Mouse (Mus musculus): ENCODE results near the gene Cdx2. TPM values are rescaled to one million over a fixed set of nuclear protein-coding genes. Genes with fewer than 3 reads are reported as not detected.

The Cdx2 gene
- polyA plus RNA-seq, 1 experiment from 2014 or later, result not detected

- Histone ChIP-seq H3K27me3 (peaks cover 99% of the 10 kb centered on the region), H3K9me3 (no peaks in the 10 kb centered on the region), H3K36me3 (replicated peaks) (no peaks in the 10 kb centered on the region), H3K9ac (no peak overlapping the region), H3K4me3 (replicated peaks) (no peak overlapping the region), H3K27ac (no peak overlapping the region), H3K4me2 (no peak overlapping the region), H3K4me1 (no peaks in the 10 kb centered on the region)
- WGBS, result under 1% methylated on average over 27 of the region's 27 CpGs
- ATAC-seq (ENCODE audit: low FRiP score), result no peak
These were observed 6.0 kb upstream of the Cdx2 start for GRCm38 (mm10) chr5:147312830-147313685.

GRCm38 (mm10) chr5:147309786-147310185, 2.7 kb upstream of the Cdx2 start:
- WGBS, result 10% methylated on average over 2 of the region's 2 CpGs
- Histone ChIP-seq H3K27me3 (peaks cover 99% of the 10 kb centered on the region), H3K4me2 (no peak overlapping the region), H3K4me3 (replicated peaks) (no peak overlapping the region), H3K9me3 (no peaks in the 10 kb centered on the region), H3K27ac (no peak overlapping the region), H3K9ac (no peak overlapping the region), H3K4me1 (peaks cover 8% of the 10 kb centered on the region), H3K36me3 (replicated peaks) (no peaks in the 10 kb centered on the region)
- no peak for ATAC-seq (ENCODE audit: low FRiP score)

- H3K4me2 ChIP-seq, result no peak overlapping the region
- no peak overlapping the region for H3K27ac ChIP-seq
- H3K9ac ChIP-seq, result no peak overlapping the region
- H3K4me1 ChIP-seq, result peaks cover 16% of the 10 kb centered on the region
- no peak for ATAC-seq (ENCODE audit: low FRiP score)
- WGBS, result 3% methylated on average over 9 of the region's 9 CpGs
- H3K27me3 ChIP-seq, result peaks cover 99% of the 10 kb centered on the region
- no peak overlapping the region for H3K4me3 ChIP-seq (replicated peaks)
- H3K9me3 ChIP-seq, result no peaks in the 10 kb centered on the region
- no peaks in the 10 kb centered on the region for H3K36me3 ChIP-seq (replicated peaks)
These were observed 1.4 kb upstream of the Cdx2 start for GRCm38 (mm10) chr5:147308451-147308850.

GRCm38 (mm10) chr5:147307398-147307785, 322 bp upstream of the Cdx2 start:
- Histone ChIP-seq H3K9me3 (no peaks in the 10 kb centered on the region), H3K9ac (no peak overlapping the region), H3K4me1 (peaks cover 16% of the 10 kb centered on the region), H3K27me3 (peaks cover 99% of the 10 kb centered on the region), H3K36me3 (replicated peaks) (no peaks in the 10 kb centered on the region), H3K4me3 (replicated peaks) (no peak overlapping the region), H3K4me2 (no peak overlapping the region), H3K27ac (no peak overlapping the region)
- under 1% methylated on average over 12 of the region's 12 CpGs for WGBS
- no peak for ATAC-seq (ENCODE audit: low FRiP score)

- peaks cover 100% of the 10 kb centered on the region for H3K27me3 ChIP-seq
- under 1% methylated on average over 58 of the region's 58 CpGs for WGBS
These were observed 1.0 kb downstream of the Cdx2 start for GRCm38 (mm10) chr5:147305856-147306637.

GRCm38 (mm10) chr5:147305166-147305565, 1.9 kb downstream of the Cdx2 start:
- ATAC-seq (ENCODE audit: low FRiP score), result no peak
- 1% methylated on average over 16 of the region's 16 CpGs for whole genome bisulfite sequencing
- Histone ChIP-seq H3K36me3 (replicated peaks) (no peaks in the 10 kb centered on the region), H3K9me3 (no peaks in the 10 kb centered on the region), H3K27me3 (peaks cover 100% of the 10 kb centered on the region), H3K4me2 (no peak overlapping the region), H3K4me3 (replicated peaks) (no peak overlapping the region), H3K27ac (no peak overlapping the region), H3K4me1 (peaks cover 16% of the 10 kb centered on the region), H3K9ac (no peak overlapping the region)

More at GRCm38 (mm10) chr5:147305856-147306637, 1.0 kb downstream of the Cdx2 start:
- Histone ChIP-seq H3K36me3 (replicated peaks) (no peaks in the 10 kb centered on the region), H3K9me3 (no peaks in the 10 kb centered on the region), H3K4me1 (peaks cover 16% of the 10 kb centered on the region), H3K4me2 (no peak overlapping the region), H3K4me3 (replicated peaks) (no peak overlapping the region), H3K9ac (no peak overlapping the region), H3K27ac (no peak overlapping the region)
- no peak for ATAC-seq (ENCODE audit: low FRiP score)

GRCm38 (mm10) chr5:147304276-147305155, 2.6 kb downstream of the Cdx2 start:
- Histone ChIP-seq H3K36me3 (replicated peaks) (no peaks in the 10 kb centered on the region), H3K4me2 (peak overlapping the region; percentile 4; the same call in 1 of the 2 replicates), H3K4me3 (replicated peaks) (no peak overlapping the region), H3K27me3 (peaks cover 100% of the 10 kb centered on the region), H3K27ac (no peak overlapping the region), H3K9me3 (no peaks in the 10 kb centered on the region), H3K9ac (no peak overlapping the region), H3K4me1 (peaks cover 21% of the 10 kb centered on the region)
- ATAC-seq (ENCODE audit: low FRiP score), result no peak
- under 1% methylated on average over 54 of the region's 54 CpGs for WGBS

- WGBS, result 4% methylated on average over 13 of the region's 13 CpGs
- ATAC-seq (ENCODE audit: low FRiP score), result no peak
- H3K27ac ChIP-seq, result no peak overlapping the region
These were observed 4.2 kb downstream of the Cdx2 start for GRCm38 (mm10) chr5:147302746-147303400.

GRCm38 (mm10) chr5:147302141-147302540, 4.9 kb downstream of the Cdx2 start:
- WGBS, result 3% methylated on average over 8 of the region's 8 CpGs

More at GRCm38 (mm10) chr5:147302746-147303400, 4.2 kb downstream of the Cdx2 start:
- H3K4me3 ChIP-seq (replicated peaks), result no peak overlapping the region
- H3K27me3 ChIP-seq, result peaks cover 100% of the 10 kb centered on the region
- no peaks in the 10 kb centered on the region for H3K36me3 ChIP-seq (replicated peaks)
- no peaks in the 10 kb centered on the region for H3K9me3 ChIP-seq
- H3K9ac ChIP-seq, result no peak overlapping the region
- no peak overlapping the region for H3K4me2 ChIP-seq
- peaks cover 26% of the 10 kb centered on the region for H3K4me1 ChIP-seq

GRCm38 (mm10) chr5:147301781-147302070, 5.3 kb downstream of the Cdx2 start:
- under 1% methylated on average over 10 of the region's 10 CpGs for WGBS
- no peak for ATAC-seq (ENCODE audit: low FRiP score)
- H3K9ac ChIP-seq, result no peak overlapping the region

More at GRCm38 (mm10) chr5:147302141-147302540, 4.9 kb downstream of the Cdx2 start:
- Histone ChIP-seq H3K27ac (no peak overlapping the region), H3K9ac (no peak overlapping the region), H3K4me3 (replicated peaks) (no peak overlapping the region), H3K9me3 (no peaks in the 10 kb centered on the region), H3K27me3 (peaks cover 100% of the 10 kb centered on the region), H3K4me1 (peaks cover 26% of the 10 kb centered on the region), H3K36me3 (replicated peaks) (no peaks in the 10 kb centered on the region), H3K4me2 (no peak overlapping the region)
- no peak for ATAC-seq (ENCODE audit: low FRiP score)

GRCm38 (mm10) chr5:147300917-147301780, 5.9 kb downstream of the Cdx2 start:
- Histone ChIP-seq H3K27me3 (peaks cover 100% of the 10 kb centered on the region), H3K4me3 (replicated peaks) (no peak overlapping the region), H3K27ac (no peak overlapping the region), H3K4me2 (no peak overlapping the region), H3K36me3 (replicated peaks) (no peaks in the 10 kb centered on the region), H3K9me3 (no peaks in the 10 kb centered on the region), H3K9ac (no peak overlapping the region), H3K4me1 (peaks cover 21% of the 10 kb centered on the region)
- 1% methylated on average over 21 of the region's 21 CpGs for WGBS
- no peak for ATAC-seq (ENCODE audit: low FRiP score)

More at GRCm38 (mm10) chr5:147301781-147302070, 5.3 kb downstream of the Cdx2 start:
- Histone ChIP-seq H3K4me2 (no peak overlapping the region), H3K27me3 (peaks cover 100% of the 10 kb centered on the region), H3K4me3 (replicated peaks) (no peak overlapping the region), H3K9me3 (no peaks in the 10 kb centered on the region), H3K4me1 (peaks cover 26% of the 10 kb centered on the region), H3K36me3 (replicated peaks) (no peaks in the 10 kb centered on the region), H3K27ac (no peak overlapping the region)
